Mouse (Mus musculus) heart, postnatal 36 days (tissue): ENCODE results near the gene Ltb. TPM values are rescaled to one million over a fixed set of nuclear protein-coding genes. Genes with fewer than 3 reads are reported as not detected.
"Not testable (repeated sequence)": the region's sequence is repeated elsewhere in the genome, so short reads cannot be mapped to it uniquely, and the experiment has no call there.

Experiments used
- DNase-seq, 2 experiments: peaks; one replicate each; pipeline ENCODE4 v3.0.0; 2021 to 2022
- intact Hi-C: fragments of 180-260 bp; cut with DNase I; formaldehyde crosslinking; loops from one replicate; pipeline ENCODE4 v1.15.1; 2025
- total RNA-seq, 2 experiments: library from RNA; stranded (reverse); gene quantifications; 2 replicates each; pipeline ENCODE4 v1.2.3; 2021

Ltb gene
- total RNA-seq, 2 experiments from 2014 or later = 1.0 to 1.6 TPM

DNA sequence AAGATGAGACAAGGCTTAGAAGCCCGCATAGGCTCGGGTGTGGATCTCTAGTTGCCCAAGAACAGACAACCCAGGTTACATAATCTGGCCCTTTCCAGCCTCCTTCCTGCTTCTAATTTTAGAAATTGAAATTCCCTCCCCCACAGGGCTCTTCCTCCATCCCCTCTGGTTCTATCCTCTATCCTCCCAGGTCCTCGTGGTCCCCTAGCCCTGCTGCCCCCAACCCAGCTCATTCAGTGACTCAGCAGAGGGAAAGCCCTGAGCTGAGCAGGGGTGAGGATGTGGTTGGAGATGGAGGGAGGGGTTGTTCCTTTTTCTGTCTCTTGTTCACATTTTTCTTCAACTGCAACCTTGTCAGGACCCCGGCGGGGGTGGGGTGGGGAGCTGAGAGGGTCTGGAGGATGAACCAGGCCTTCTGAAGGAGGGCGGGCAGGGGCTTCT is 25.4 kb downstream of the Ltb start:
- DNase-seq = peak in 1 of 2 experiments; percentile 52
- intact Hi-C loops = loop anchor here (2.0 kb wide), 1 partner anchor 19 kb away; no protein-coding TSS in a partner anchor

DNA sequence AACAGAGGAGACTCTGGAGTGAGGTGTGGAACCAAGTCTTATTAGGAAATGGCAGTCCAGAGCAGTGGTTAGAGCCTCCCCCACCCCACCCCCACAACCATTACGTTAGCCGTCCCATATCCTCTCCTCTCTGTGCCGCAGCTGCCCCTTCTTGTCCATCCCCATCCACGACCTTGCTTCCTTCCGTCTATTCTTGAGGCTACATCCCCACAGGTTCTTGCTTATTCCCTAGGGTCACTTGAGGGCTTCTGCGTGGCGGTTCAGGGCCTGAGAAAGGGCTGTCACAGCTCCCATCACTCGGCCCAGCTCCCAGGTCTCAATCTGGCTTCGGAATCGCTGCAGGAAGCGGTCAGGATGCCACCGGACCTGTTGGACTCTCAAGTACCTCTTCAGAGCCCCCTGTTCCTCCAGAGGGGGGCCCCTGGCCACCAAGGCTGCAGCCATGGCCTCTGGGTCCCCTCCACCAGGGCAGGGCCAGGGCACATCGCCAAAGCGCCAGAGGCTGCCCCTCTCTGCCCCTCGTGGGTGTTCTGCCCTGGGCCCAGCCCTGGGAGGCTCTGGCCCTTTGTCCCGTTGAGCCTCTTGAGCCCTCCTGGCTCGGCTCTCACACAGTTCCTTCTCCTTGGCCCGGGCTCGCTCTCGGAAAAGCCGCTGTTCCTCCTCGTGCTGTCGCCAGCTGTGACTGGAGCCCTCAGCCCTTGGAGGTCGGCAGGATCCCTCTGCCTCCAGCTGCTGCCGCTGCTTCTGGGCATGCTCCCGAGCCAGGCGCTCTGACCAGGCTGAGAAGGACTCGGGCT is 26.1 kb downstream of the Ltb start, which contains the start of gene Gm16181:
Gene Gm16181, plus strand, starts transcription at position 679 of the 797 bp plus-strand sequence.
- intact Hi-C loops = loop anchor here (2.0 kb wide), 1 partner anchor 20 kb away; no protein-coding TSS in a partner anchor
- peak; percentile 59 to 66 for DNase-seq

DNA sequence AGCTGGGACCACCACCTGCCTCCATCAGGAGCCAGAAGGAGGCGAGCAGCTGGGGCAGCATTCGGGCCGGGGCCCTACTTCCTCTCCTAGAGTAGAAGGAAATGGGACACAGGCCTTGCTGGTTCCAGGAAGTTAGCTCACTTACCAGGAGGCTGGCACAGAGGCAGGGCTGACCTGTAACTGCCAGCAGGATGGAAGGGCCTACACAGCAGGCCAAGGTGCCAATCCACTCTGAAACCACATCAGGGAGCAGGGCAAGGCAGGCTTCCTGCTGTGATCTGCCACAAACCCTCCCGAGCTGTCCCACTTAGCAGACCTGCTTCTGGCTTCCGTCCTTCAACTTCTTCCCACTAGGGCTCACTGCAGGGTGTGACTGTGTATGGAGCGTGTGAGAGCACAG is 28.1 kb downstream of the Ltb start:
- DNase-seq = no peak
- intact Hi-C loops = no loop called here

DNA sequence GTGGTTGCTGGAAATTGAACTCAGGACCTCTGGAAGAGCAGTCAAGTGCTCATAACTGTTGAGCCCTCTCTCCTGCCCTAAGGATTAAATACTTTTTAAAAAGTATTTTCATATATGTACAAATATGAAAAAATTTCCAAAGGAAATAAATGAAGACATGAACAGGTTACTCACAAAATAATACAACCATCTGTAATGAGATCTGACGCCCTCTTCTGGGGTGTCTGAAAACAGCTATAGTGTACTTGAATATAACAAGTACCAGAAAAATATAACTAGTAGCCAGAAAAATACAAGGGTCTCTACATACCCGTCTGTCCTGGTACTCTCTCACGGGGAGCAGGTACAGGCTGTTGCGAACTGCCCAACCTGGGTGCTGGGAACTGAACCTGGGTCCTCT is 30.4 kb downstream of the Ltb start:
- no peak for DNase-seq
- intact Hi-C loops = no loop called here

- no peak for DNase-seq
- intact Hi-C loops = no loop called here
Measured at GRCm38 (mm10) chr17:35225456-35225855, 31.2 kb downstream of the Ltb start.

DNA sequence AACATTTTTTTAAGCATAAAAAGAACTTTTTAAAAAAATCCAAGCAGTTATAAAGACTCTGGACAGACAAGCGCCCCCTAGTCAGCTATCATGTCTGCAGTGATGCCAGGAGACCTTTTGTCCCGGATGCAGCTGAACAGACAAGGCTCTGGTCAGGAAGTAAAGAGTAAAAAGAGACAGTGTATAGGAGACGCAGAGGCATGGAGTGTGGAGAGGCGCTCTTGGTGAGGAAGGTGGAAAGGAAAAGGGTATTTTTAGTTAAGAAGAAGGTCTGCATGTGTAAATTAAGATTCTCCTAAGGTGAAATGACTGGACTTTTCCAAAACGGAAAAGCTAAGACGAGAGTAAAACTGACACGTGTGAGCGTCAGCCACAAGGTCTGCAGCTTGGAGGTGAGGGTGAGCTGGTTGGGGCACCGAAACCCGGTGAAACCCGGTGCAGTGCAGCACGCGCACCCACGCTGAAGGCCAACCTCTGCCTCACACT is 32.4 kb downstream of the Ltb start:
- intact Hi-C loops = no loop called here
- no peak for DNase-seq

DNA sequence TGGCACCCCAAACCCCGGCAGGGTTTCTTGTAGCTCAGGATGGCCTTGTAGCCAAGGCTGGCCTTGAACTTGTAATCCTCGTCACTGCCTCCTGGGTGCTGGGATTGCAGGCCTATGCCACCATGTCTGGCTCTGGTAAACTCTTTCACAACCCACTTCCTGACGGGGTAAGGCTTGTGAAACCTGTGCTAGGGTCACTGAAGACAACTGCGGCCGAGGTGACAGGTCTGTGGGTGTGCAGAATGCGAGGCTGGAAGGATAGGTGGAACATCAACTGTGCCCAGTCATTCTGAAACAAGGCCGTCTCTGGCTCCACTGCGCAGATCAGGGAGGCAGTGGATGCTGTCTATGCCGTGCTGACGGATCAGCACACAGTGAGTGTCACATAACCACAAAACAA is 36.8 kb downstream of the Ltb start:
- no peak for DNase-seq
- intact Hi-C loops = no loop called here

DNA sequence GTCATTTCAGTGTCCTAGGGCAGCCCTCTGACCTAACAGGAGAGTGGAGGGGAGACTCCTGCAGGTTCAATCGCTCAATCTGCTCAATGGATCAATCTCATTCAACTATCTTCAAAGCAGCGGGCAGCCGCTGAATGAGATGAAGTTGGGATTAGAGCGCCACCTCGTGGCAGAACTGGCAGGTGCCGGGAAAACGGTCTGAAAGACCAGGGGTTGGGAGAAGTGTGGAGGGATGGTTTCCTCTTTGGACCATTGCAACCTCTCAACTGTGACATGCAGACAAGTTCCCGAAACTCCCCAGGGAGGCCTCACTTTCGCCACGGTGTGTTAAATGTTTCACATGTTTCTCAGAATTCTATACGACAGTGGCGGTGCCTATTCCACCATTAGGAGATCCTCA is 37.8 kb downstream of the Ltb start:
- peak; percentile 88 to 93 for DNase-seq

DNA sequence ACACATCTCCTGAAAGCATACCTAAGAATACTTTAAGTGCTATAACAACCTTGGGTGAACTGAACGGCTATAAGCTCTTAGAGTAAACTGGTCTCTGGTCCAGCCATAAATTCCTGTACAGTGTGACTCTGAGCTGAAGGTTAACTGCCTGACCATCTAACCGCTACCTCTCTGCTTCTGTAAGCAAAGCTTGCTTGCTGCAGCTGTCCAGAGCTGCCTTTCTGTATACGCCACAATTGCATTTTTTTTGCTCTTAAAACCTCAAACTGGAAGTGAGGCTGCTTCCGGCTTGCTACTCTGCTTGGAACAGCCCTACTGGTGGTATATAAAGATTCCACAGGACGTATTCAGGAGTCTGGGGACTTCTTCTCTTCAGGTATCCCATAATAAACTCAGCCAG is 38.4 kb downstream of the Ltb start:
- DNase-seq = no peak
- intact Hi-C loops = loop anchor here (1.0 kb wide), 1 partner anchor 54 kb away; no protein-coding TSS in a partner anchor

More for the DNA sequence above, 37.8 kb downstream of the Ltb start:
- intact Hi-C loops = loop anchor here (1.0 kb wide), 1 partner anchor 54 kb away; no protein-coding TSS in a partner anchor

- intact Hi-C loops = no loop called here
- no peak for DNase-seq
Measured at GRCm38 (mm10) chr17:35233114-35233980, 39.1 kb downstream of the Ltb start, which contains the start of gene Atp6v1g2. Gene Atp6v1g2, plus strand, starts transcription at chr17:35233660.

DNA sequence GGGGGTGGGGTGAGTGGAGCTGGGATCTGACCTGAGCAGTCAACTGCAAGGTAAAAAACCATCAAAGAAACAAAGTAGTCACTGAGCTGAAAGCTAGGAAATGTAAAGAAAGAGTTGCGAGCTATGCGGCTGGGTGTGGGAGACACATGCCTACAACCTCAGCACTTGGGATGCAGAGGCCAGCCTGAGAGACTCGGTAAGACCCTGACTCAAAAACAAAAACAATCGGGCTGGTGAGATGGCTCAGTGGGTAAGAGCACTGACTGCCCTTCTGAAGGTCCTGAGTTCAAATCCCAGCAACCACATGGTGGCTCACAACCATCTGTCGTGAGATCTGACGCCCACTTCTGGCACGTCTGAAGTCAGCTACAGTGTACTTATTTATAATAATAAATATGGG is 39.9 kb downstream of the Ltb start:
- intact Hi-C loops, DNase-seq: not testable (repeated sequence)

- peak; percentile 54 to 66 for DNase-seq
- intact Hi-C loops = loop anchor here (5.0 kb wide), 1 partner anchor 233 kb away; the partner anchor contains the start of gene Vars
Measured at GRCm38 (mm10) chr17:35234903-35235302, 40.7 kb downstream of the Ltb start.

DNA sequence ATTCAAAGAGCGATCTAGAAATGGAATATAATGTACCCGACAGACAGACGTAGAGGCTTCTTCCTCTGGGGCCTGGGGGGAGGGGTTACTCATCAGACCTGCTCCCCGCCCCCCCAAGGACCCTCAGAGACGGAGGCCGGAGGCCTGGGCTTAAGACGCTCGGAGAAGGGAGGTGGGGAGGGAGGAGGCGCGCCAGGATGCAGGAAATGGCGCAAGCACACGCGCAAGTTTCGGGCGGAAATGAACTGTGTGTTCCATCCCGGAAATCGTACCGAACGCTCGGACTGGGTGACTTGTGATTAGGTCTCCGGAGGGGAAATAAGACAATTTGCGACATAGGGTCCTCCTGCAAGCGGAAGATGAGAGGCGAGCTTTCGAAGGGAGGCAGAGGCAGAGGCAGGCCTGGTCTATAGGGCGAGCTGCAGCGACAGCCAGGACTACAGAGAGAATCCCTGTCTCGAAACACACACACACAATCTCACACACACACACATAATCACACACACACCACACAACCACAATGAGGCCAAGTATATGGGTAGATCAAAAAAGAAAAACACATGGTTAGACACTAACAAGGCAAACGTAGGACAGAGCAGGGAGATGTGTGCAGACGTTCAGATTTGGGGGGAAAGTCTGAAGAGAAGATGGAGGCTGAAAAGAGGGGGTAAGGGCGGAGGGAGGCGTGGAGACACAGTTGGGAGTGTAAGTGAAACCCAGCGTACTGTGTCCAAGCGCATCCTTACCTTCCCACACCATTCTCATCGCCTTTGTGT is 41.6 kb downstream of the Ltb start, which contains the start of gene Nfkbil1:
Gene Nfkbil1, minus strand, starts transcription at position 179 of the 776 bp plus-strand sequence.
- intact Hi-C loops = loop anchor here (2.0 to 5.0 kb wide), 3 partner anchors 67 to 234 kb away; partner anchors contain the start of gene Vars
- DNase-seq = peak; percentile 85 to 88

DNA sequence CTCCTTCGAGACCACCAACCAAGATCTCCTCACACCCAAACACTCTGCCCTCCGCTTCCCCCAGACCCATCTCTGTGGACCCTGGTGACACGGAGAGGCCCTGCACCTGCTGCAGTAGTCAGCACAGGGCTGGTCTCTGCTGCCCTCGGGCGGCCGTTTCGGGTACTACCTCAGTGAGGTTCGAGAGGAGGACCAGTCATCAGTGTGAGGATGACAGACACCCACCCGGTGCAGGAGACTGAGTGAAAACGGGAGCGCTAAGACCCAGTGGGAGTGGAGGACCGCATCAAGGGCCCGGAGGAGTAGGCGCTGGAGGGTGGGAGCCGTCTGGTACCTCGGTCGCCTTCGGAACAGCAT is 42.1 kb downstream of the Ltb start:
- DNase-seq = peak; percentile 98 to 100
- intact Hi-C loops = loop anchor here (2.0 to 5.0 kb wide), 3 partner anchors 68 to 234 kb away; partner anchors contain the start of gene Vars

DNA sequence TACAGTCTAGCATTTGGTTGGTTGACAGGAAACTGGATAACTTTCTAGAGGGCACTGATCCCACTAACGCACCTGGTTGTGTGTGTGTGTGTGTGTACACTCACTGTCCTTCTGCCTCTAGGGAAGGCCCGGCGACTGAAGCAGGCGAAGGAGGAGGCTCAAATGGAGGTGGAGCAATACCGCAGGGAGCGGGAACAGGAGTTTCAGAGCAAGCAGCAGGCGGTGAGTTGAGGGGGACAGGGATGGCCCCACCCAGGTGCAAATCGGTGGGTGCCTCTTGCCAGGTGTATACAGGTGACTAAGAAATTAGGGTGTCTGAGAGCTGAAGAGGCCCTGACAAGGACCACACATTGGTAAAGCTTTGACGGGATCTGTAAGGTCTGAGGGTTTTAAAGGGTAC is 42.8 kb downstream of the Ltb start:
- DNase-seq = no peak
- intact Hi-C loops = loop anchor here (2.0 to 5.0 kb wide), 3 partner anchors 68 to 235 kb away; partner anchors contain the start of gene Vars

DNA sequence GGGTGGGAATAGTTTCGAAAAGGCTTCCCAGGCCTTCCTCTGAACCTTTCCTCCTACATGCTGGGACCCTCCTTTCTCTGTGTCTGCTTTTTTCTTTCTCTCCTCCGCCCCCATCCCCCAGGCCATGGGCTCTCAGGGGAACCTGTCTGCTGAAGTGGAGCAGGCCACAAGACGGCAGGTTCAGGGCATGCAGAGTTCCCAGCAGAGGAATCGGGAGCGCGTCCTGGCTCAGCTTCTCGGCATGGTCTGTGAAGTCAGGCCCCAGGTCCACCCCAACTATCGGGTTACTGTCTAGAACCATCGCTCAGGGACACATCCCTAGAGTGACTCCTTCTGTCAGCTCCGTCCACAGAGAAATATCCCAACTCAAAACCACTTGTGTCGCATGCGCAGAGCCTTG is 43.3 kb downstream of the Ltb start:
- intact Hi-C loops = loop anchor here (2.0 to 5.0 kb wide), 3 partner anchors 69 to 235 kb away; partner anchors contain the start of gene Vars
- no peak for DNase-seq

GRCm38 (mm10) chr17:35239700-35240099 is 45.5 kb downstream of the Ltb start:
- no peak for DNase-seq

DNA sequence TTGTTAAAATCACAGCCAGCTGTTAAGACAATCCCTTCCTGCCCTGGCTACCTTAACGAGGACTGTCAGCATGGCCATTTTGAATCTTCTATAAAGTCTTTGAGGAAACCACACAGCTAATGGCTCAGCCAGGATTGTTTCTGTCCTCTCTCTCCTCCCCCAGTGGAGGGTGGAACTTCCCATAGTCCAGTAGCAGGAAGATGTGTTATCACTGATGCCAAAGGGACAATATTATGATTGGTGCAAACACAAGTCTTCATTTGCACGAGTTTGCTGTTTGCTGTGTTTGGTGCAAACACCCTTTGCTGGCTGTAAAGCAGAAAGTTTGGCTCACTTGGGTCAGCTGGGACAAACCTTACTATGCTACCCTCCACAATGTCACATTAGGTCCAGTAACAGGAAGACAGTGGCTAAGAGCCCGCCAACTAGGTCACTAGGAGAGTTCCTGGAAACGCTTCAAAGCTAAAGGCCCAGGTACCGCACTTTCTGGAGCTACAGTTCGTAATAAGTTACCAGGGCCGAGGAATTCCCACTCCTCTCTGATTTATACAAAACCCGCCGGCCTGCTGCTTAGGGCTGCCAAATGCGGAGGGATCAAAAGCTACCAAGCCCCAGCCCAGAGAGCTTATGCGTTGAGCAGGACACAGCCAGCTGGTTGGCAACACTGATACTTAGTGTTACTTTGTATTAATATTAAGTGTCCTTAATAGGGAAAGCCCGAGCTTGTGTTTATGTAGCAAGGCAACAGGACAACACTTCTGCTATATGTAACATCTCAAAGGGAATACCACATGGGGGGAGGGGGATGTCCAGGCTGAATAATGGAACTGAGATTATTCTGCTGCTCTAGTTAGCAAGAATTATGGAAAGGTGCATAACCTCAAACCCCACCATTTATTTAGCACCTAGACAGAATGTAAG is 46.4 kb downstream of the Ltb start:
- DNase-seq = no peak
- intact Hi-C loops = loop anchor here (10.0 kb wide), 1 partner anchor 346 kb away; the partner anchor contains the start of genes C2 and Ehmt2

More at GRCm38 (mm10) chr17:35239700-35240099, 45.5 kb downstream of the Ltb start:
- intact Hi-C loops = loop anchor here (5.0 to 10.0 kb wide), 2 partner anchors 237 to 345 kb away; partner anchors contain the start of genes C2, Ehmt2 and Vars
